Mouse (Mus musculus): ENCODE results near the gene Scly. TPM values are rescaled to one million over a fixed set of nuclear protein-coding genes. Genes with fewer than 3 reads are reported as not detected.

Scly gene
- polyA plus RNA-seq, 1 experiment, result 25.9 TPM

- 9% methylated on average over 4 of the region's 4 CpGs for WGBS
- Histone ChIP-seq H3K4me3 (ENCODE audit: control insufficient read depth, insufficient read depth, low read length) (no peak overlapping the region), H3K27me3 (ENCODE audit: control insufficient read depth, insufficient read depth, low read length) (no peaks in the 10 kb centered on the region), H3K27ac (ENCODE audit: control insufficient read depth, insufficient read depth, low read length) (no peak overlapping the region), H3K36me3 (ENCODE audit: control insufficient read depth, insufficient read depth, low read length) (no peaks in the 10 kb centered on the region), H3K4me1 (replicated peaks; ENCODE audit: control insufficient read depth, insufficient read depth, low read length) (peaks cover 9% of the 10 kb centered on the region; the same call in 1 of the 2 replicates)
- DNase-seq, result no peak
- TF ChIP-seq POLR2A (IDR thresholded peaks at IDR 0.05; ENCODE audit: control insufficient read depth, extremely low read depth, insufficient read depth, low read length, poor library complexity) (no peak), CTCF (IDR thresholded peaks at IDR 0.05; ENCODE audit: borderline replicate concordance, control insufficient read depth, extremely low read depth, insufficient read depth, low read length, poor library complexity) (no peak)
Observed at GRCm38 (mm10) chr1:91332102-91332501, 34.0 kb downstream of the Scly start.

GRCm38 (mm10) chr1:91333582-91333981 lies 35.4 kb downstream of the Scly start:
- Histone ChIP-seq H3K4me1 (replicated peaks; ENCODE audit: control insufficient read depth, insufficient read depth, low read length) (peaks cover 9% of the 10 kb centered on the region; the same call in 1 of the 2 replicates), H3K36me3 (ENCODE audit: control insufficient read depth, insufficient read depth, low read length) (no peaks in the 10 kb centered on the region), H3K27ac (ENCODE audit: control insufficient read depth, insufficient read depth, low read length) (no peak overlapping the region), H3K27me3 (ENCODE audit: control insufficient read depth, insufficient read depth, low read length) (no peaks in the 10 kb centered on the region), H3K4me3 (ENCODE audit: control insufficient read depth, insufficient read depth, low read length) (no peak overlapping the region)
- no peak for TF ChIP-seq CTCF (IDR thresholded peaks at IDR 0.05; ENCODE audit: borderline replicate concordance, control insufficient read depth, extremely low read depth, insufficient read depth, low read length, poor library complexity)
- no peak for TF ChIP-seq POLR2A (IDR thresholded peaks at IDR 0.05; ENCODE audit: control insufficient read depth, extremely low read depth, insufficient read depth, low read length, poor library complexity)
- no peak for DNase-seq

- H3K4me1 ChIP-seq (replicated peaks; ENCODE audit: control insufficient read depth, insufficient read depth, low read length), result peaks cover 5% of the 10 kb centered on the region; the same call in 1 of the 2 replicates
- H3K36me3 ChIP-seq (ENCODE audit: control insufficient read depth, insufficient read depth, low read length), result no peaks in the 10 kb centered on the region
- no peak for TF ChIP-seq POLR2A (IDR thresholded peaks at IDR 0.05; ENCODE audit: control insufficient read depth, extremely low read depth, insufficient read depth, low read length, poor library complexity)
- no peak for TF ChIP-seq CTCF (IDR thresholded peaks at IDR 0.05; ENCODE audit: borderline replicate concordance, control insufficient read depth, extremely low read depth, insufficient read depth, low read length, poor library complexity)
- H3K27me3 ChIP-seq (ENCODE audit: control insufficient read depth, insufficient read depth, low read length), result no peaks in the 10 kb centered on the region
- no peak overlapping the region for H3K4me3 ChIP-seq (ENCODE audit: control insufficient read depth, insufficient read depth, low read length)
- no peak overlapping the region for H3K27ac ChIP-seq (ENCODE audit: control insufficient read depth, insufficient read depth, low read length)
- DNase-seq, result no peak
- WGBS, result 81% methylated on average over 7 of the region's 7 CpGs
Observed at GRCm38 (mm10) chr1:91337355-91337754, 39.2 kb downstream of the Scly start.

- H3K27me3 ChIP-seq (ENCODE audit: control insufficient read depth, insufficient read depth, low read length), result no peaks in the 10 kb centered on the region; the same call in 1 of the 2 replicates
- 91% methylated on average over 3 of the region's 3 CpGs for WGBS
- TF ChIP-seq CTCF (IDR thresholded peaks at IDR 0.05; ENCODE audit: borderline replicate concordance, control insufficient read depth, extremely low read depth, insufficient read depth, low read length, poor library complexity) (no peak), POLR2A (IDR thresholded peaks at IDR 0.05; ENCODE audit: control insufficient read depth, extremely low read depth, insufficient read depth, low read length, poor library complexity) (no peak)
- no peak overlapping the region for H3K4me3 ChIP-seq (ENCODE audit: control insufficient read depth, insufficient read depth, low read length)
- no peaks in the 10 kb centered on the region for H3K36me3 ChIP-seq (ENCODE audit: control insufficient read depth, insufficient read depth, low read length)
- no peak for DNase-seq
- peaks cover 3% of the 10 kb centered on the region for H3K4me1 ChIP-seq (replicated peaks; ENCODE audit: control insufficient read depth, insufficient read depth, low read length)
- no peak overlapping the region for H3K27ac ChIP-seq (ENCODE audit: control insufficient read depth, insufficient read depth, low read length)
Observed at GRCm38 (mm10) chr1:91344001-91344400, 45.9 kb downstream of the Scly start.

- Histone ChIP-seq H3K27me3 (ENCODE audit: control insufficient read depth, insufficient read depth, low read length) (no peaks in the 10 kb centered on the region; the same call in 1 of the 2 replicates), H3K4me3 (ENCODE audit: control insufficient read depth, insufficient read depth, low read length) (no peak overlapping the region), H3K36me3 (ENCODE audit: control insufficient read depth, insufficient read depth, low read length) (no peaks in the 10 kb centered on the region), H3K27ac (ENCODE audit: control insufficient read depth, insufficient read depth, low read length) (no peak overlapping the region), H3K4me1 (replicated peaks; ENCODE audit: control insufficient read depth, insufficient read depth, low read length) (peaks cover 3% of the 10 kb centered on the region)
- DNase-seq, result no peak
- no peak for TF ChIP-seq CTCF (IDR thresholded peaks at IDR 0.05; ENCODE audit: borderline replicate concordance, control insufficient read depth, extremely low read depth, insufficient read depth, low read length, poor library complexity)
- TF ChIP-seq POLR2A (IDR thresholded peaks at IDR 0.05; ENCODE audit: control insufficient read depth, extremely low read depth, insufficient read depth, low read length, poor library complexity), result no peak
- WGBS, result 7% methylated on average over 68 of the region's 68 CpGs
Observed at GRCm38 (mm10) chr1:91344921-91345685, 47.0 kb downstream of the Scly start.

- H3K36me3 ChIP-seq (ENCODE audit: control insufficient read depth, insufficient read depth, low read length), result no peaks in the 10 kb centered on the region
- WGBS, result 38% methylated on average over 3 of the region's 3 CpGs
- no peak overlapping the region for H3K4me3 ChIP-seq (ENCODE audit: control insufficient read depth, insufficient read depth, low read length)
- no peaks in the 10 kb centered on the region; the same call in 1 of the 2 replicates for H3K27me3 ChIP-seq (ENCODE audit: control insufficient read depth, insufficient read depth, low read length)
- H3K4me1 ChIP-seq (replicated peaks; ENCODE audit: control insufficient read depth, insufficient read depth, low read length), result peaks cover 15% of the 10 kb centered on the region
- peak; percentile 60; the same call in 1 of the 2 replicates for TF ChIP-seq CTCF (IDR thresholded peaks at IDR 0.05; ENCODE audit: borderline replicate concordance, control insufficient read depth, extremely low read depth, insufficient read depth, low read length, poor library complexity)
- no peak for TF ChIP-seq POLR2A (IDR thresholded peaks at IDR 0.05; ENCODE audit: control insufficient read depth, extremely low read depth, insufficient read depth, low read length, poor library complexity)
- H3K27ac ChIP-seq (ENCODE audit: control insufficient read depth, insufficient read depth, low read length), result no peak overlapping the region
- DNase-seq, result peak; percentile 67
Observed at GRCm38 (mm10) chr1:91346892-91347291, 48.8 kb downstream of the Scly start.

All from thymus, adult 2 months (tissue).